In genomic region chr2:138412537-138412936, GRCm38 (mm10) we compare ENCODE assay signal across 21 mouse cellular contexts.
DNase-seq lines count a peak whose midpoint lies in the region; ATAC-seq lines count a peak whose summit lies in the region.
"Had no signal": no experiment of that assay in that cellular context is flagged by ENCODE, and none has a peak within 500 bp of the region (broad histone marks: within the 10 kb centered on the region; RNA-seq: fewer than 3 reads in every experiment).

No protein-coding gene starts in this region.

- peak; percentile 24 for DNase-seq in brain, adult 2 months (ENCODE audit: low read depth, low spot score)
- DNase-seq in embryonic facial prominence, embryonic 11.5 days (ENCODE audit: low spot score): peak; percentile 58
- DNase-seq in limb, embryonic 10.5 days (ENCODE audit: low spot score): peak; percentile 33
- DNase-seq in left cerebral cortex, postnatal 36 days (ENCODE audit: low spot score in 2 of 2): no peak
- no peak for DNase-seq in urinary bladder, postnatal 10 days (ENCODE audit: low spot score)
- no peak for DNase-seq in thymus, postnatal 4 days
- DNase-seq: cerebellum, postnatal 14 days; gastrocnemius, postnatal 36 days; kidney, adult 18-20 months; kidney, postnatal 10 days; liver, postnatal 0 days; lung, postnatal 36 days; right cerebral cortex, adult 18-20 months; spleen, adult 18-20 months; thymus, postnatal 25 days had no signal

- WGBS in hindbrain, embryonic 12.5 days: 60% methylated on average over 5 of the region's 5 CpGs
- WGBS in hindbrain, embryonic 13.5 days: 62% methylated on average over 5 of the region's 5 CpGs
- WGBS in embryonic facial prominence, embryonic 11.5 days: 29% methylated on average over 5 of the region's 5 CpGs
- 61% methylated on average over 5 of the region's 5 CpGs for WGBS in limb, embryonic 10.5 days

- no peaks in the 10 kb centered on the region for H3K27me3 ChIP-seq in hindbrain, embryonic 12.5 days
- H3K27me3 ChIP-seq in hindbrain, embryonic 13.5 days: no peaks in the 10 kb centered on the region
- no peaks in the 10 kb centered on the region for H3K27me3 ChIP-seq in embryonic facial prominence, embryonic 11.5 days (ENCODE audit: control insufficient read depth, insufficient read depth, low read length)
- no peaks in the 10 kb centered on the region for H3K27me3 ChIP-seq in limb, embryonic 10.5 days (ENCODE audit: low read depth, poor library complexity, severe bottlenecking)
- H3K27me3 ChIP-seq: forebrain, embryonic 13.5 days; neural tube, embryonic 12.5 days had no signal

- no peaks in the 10 kb centered on the region for H3K4me1 ChIP-seq in hindbrain, embryonic 12.5 days
- H3K4me1 ChIP-seq in hindbrain, embryonic 13.5 days (replicated peaks): no peaks in the 10 kb centered on the region
- H3K4me1 ChIP-seq in embryonic facial prominence, embryonic 11.5 days (ENCODE audit: control insufficient read depth, insufficient read depth, low read length): no peaks in the 10 kb centered on the region
- H3K4me1 ChIP-seq in limb, embryonic 10.5 days: peaks cover 12% of the 10 kb centered on the region
- H3K4me1 ChIP-seq: neural tube, embryonic 12.5 days had no signal

- no peak overlapping the region for H3K4me3 ChIP-seq in hindbrain, embryonic 12.5 days
- no peak overlapping the region for H3K4me3 ChIP-seq in hindbrain, embryonic 13.5 days
- no peak overlapping the region for H3K4me3 ChIP-seq in embryonic facial prominence, embryonic 11.5 days (ENCODE audit: low read depth, low read length)
- no peak overlapping the region for H3K4me3 ChIP-seq in limb, embryonic 10.5 days
- H3K4me3 ChIP-seq: forebrain, embryonic 13.5 days; hindbrain, embryonic 10.5 days; left cerebral cortex, adult 2 months; neural tube, embryonic 12.5 days had no signal

- no peak overlapping the region for H3K9ac ChIP-seq in hindbrain, embryonic 12.5 days
- no peak overlapping the region for H3K9ac ChIP-seq in hindbrain, embryonic 13.5 days
- H3K9ac ChIP-seq in embryonic facial prominence, embryonic 11.5 days (replicated peaks; ENCODE audit: low read length): no peak overlapping the region
- H3K9ac ChIP-seq: forebrain, embryonic 13.5 days; liver, postnatal 0 days; neural tube, embryonic 12.5 days had no signal

- H3K27ac ChIP-seq in hindbrain, embryonic 12.5 days: 0 out of 2 replicates have a peak overlapping the region, but pooled peaks have one; percentile 23
- H3K27ac ChIP-seq in hindbrain, embryonic 13.5 days: no peak overlapping the region
- H3K27ac ChIP-seq in embryonic facial prominence, embryonic 11.5 days (replicated peaks; ENCODE audit: low read depth, low read length): no peak overlapping the region
- peak overlapping the region; percentile 53; the same call in 1 of the 2 replicates for H3K27ac ChIP-seq in limb, embryonic 10.5 days
- H3K27ac ChIP-seq: forebrain, embryonic 13.5 days; hindbrain, embryonic 10.5 days; left cerebral cortex, adult 2 months; neural tube, embryonic 12.5 days had no signal

- H3K4me2 ChIP-seq in hindbrain, embryonic 12.5 days (replicated peaks): no peak overlapping the region
- H3K4me2 ChIP-seq in hindbrain, embryonic 13.5 days: no peak overlapping the region
- no peak overlapping the region for H3K4me2 ChIP-seq in embryonic facial prominence, embryonic 11.5 days (ENCODE audit: low read depth, low read length)
- H3K4me2 ChIP-seq: forebrain, embryonic 13.5 days; neural tube, embryonic 12.5 days had no signal

- H3K36me3 ChIP-seq in hindbrain, embryonic 12.5 days: no peaks in the 10 kb centered on the region
- H3K36me3 ChIP-seq in hindbrain, embryonic 13.5 days: no peaks in the 10 kb centered on the region
- H3K36me3 ChIP-seq in embryonic facial prominence, embryonic 11.5 days (replicated peaks; ENCODE audit: control insufficient read depth, insufficient read depth, low read depth, low read length): no peaks in the 10 kb centered on the region
- no peaks in the 10 kb centered on the region for H3K36me3 ChIP-seq in limb, embryonic 10.5 days
- H3K36me3 ChIP-seq: hindbrain, embryonic 10.5 days; neural tube, embryonic 12.5 days had no signal

- ATAC-seq in hindbrain, embryonic 12.5 days (ENCODE audit: low FRiP score): no peak
- ATAC-seq in hindbrain, embryonic 13.5 days (ENCODE audit: low FRiP score): no peak
- peak; percentile 34; the same call in 1 of the 2 replicates for ATAC-seq in embryonic facial prominence, embryonic 11.5 days (replicated peaks; ENCODE audit: insufficient number of reproducible peaks, low FRiP score, low TSS enrichment, low read depth)
- ATAC-seq: forebrain, embryonic 13.5 days; liver, postnatal 0 days had no signal

- no peaks in the 10 kb centered on the region for H3K9me3 ChIP-seq in hindbrain, embryonic 12.5 days (replicated peaks)
- no peaks in the 10 kb centered on the region for H3K9me3 ChIP-seq in hindbrain, embryonic 13.5 days
- no peaks in the 10 kb centered on the region for H3K9me3 ChIP-seq in embryonic facial prominence, embryonic 11.5 days (replicated peaks; ENCODE audit: control insufficient read depth, low read length)
- no peaks in the 10 kb centered on the region for H3K9me3 ChIP-seq in limb, embryonic 10.5 days (replicated peaks)
- H3K9me3 ChIP-seq: forebrain, embryonic 13.5 days; hindbrain, embryonic 10.5 days; neural tube, embryonic 12.5 days had no signal

- intact Hi-C loops in left cerebral cortex, postnatal 36 days (cut with DNase I): no loop called here

Comparison
In these comparisons a context has a peak if more than half of its experiments do, and no peak if none do; other contexts are left out.
1. H3K27ac ChIP-seq: peak in hindbrain, embryonic 12.5 days (single experiment) and limb, embryonic 10.5 days (single experiment); none in hindbrain, embryonic 13.5 days (single experiment) and embryonic facial prominence, embryonic 11.5 days (single experiment).
2. DNase-seq: peak in brain, adult 2 months (single experiment), embryonic facial prominence, embryonic 11.5 days (single experiment) and limb, embryonic 10.5 days (single experiment); none in left cerebral cortex, postnatal 36 days (0 of 2), urinary bladder, postnatal 10 days (single experiment) and thymus, postnatal 4 days (single experiment).